Mouse (Mus musculus): ENCODE results near the gene Tmem150c.

- TF ChIP-seq HCFC1 (IDR thresholded peaks at IDR 0.05; ENCODE audit: borderline replicate concordance, insufficient read depth, low read length) (no peak), ZNF384 (IDR thresholded peaks at IDR 0.05; ENCODE audit: low read depth, low read length) (no peak), ZC3H11A (IDR thresholded peaks at IDR 0.05; ENCODE audit: borderline replicate concordance, low read depth, low read length) (no peak), CHD2 (IDR thresholded peaks at IDR 0.05; ENCODE audit: low read depth, low read length) (no peak)
These were observed 98.7 kb downstream of the Tmem150c start for GRCm38 (mm10) chr5:100060876-100061275.
